Mouse (Mus musculus): ENCODE measurements at regions not wholly inside any gene's neighbourhood (a gene's known extent, or its start where the extent isn't known, plus 50 kb on each side); places are given as distances from the start of the nearest gene placed in this dataset.

GRCm38 (mm10) chr7:111283411-111283955 is 200.7 kb upstream of the Eif4g2 start:
- TF ChIP-seq CTCF (conservative IDR thresholded peaks at IDR 0.05; ENCODE audit: low read length) = no peak
- no peak for TF ChIP-seq POU5F1 (IDR thresholded peaks at IDR 0.05; ENCODE audit: borderline replicate concordance, low read length)

All from E14TG2a.4 (cell line).